Mouse (Mus musculus): ENCODE measurements around the gene Smyd3. TPM values are rescaled to one million over a fixed set of nuclear protein-coding genes. Genes with fewer than 3 reads are reported as not detected.

The Smyd3 gene
- polyA plus RNA-seq, 1 experiment from 2014 or later: 22.3 TPM

GRCm38 (mm10) chr1:179378102-179378501 lies 139.7 kb downstream of the Smyd3 start:
- Histone ChIP-seq H3K9me3 (replicated peaks) (no peaks in the 10 kb centered on the region), H3K4me3 (no peak overlapping the region), H3K4me1 (no peaks in the 10 kb centered on the region), H3K27me3 (ENCODE audit: low read depth, poor library complexity, severe bottlenecking) (no peaks in the 10 kb centered on the region), H3K27ac (no peak overlapping the region), H3K36me3 (no peaks in the 10 kb centered on the region)
- DNase-seq (ENCODE audit: low spot score): no peak
- WGBS: 95% methylated on average over 4 of the region's 4 CpGs

GRCm38 (mm10) chr1:179374987-179375386 lies 142.9 kb downstream of the Smyd3 start:
- Histone ChIP-seq H3K9me3 (replicated peaks) (no peaks in the 10 kb centered on the region), H3K4me3 (no peak overlapping the region), H3K36me3 (no peaks in the 10 kb centered on the region), H3K4me1 (peaks cover 3% of the 10 kb centered on the region), H3K27me3 (ENCODE audit: low read depth, poor library complexity, severe bottlenecking) (no peaks in the 10 kb centered on the region), H3K27ac (no peak overlapping the region)
- no peak for DNase-seq (ENCODE audit: low spot score)
- WGBS: 96% methylated on average over 4 of the region's 4 CpGs

DNA sequence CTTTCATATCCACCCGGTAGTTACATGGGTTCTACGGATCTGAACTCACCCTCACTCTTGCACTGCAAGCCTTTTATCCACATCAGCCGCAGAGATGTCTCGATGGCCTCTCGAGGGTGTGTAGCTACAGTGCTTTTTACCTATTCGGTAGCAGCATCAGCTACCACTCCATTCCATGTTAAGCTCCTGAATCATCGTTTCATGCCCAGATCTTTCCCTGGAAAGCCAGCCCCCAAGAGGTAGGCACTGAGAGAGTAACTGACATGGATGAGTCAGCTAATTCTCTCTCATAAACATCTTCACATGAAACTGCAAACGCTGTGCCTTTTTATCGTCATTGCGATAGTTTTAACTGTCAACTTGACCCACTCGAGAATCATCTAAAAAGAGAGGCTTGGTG lies 143.9 kb downstream of the Smyd3 start:
- no peak for DNase-seq (ENCODE audit: low spot score)
- no peak overlapping the region for H3K4me3 ChIP-seq
- H3K27ac ChIP-seq: no peak overlapping the region
- no peaks in the 10 kb centered on the region for H3K27me3 ChIP-seq (ENCODE audit: low read depth, poor library complexity, severe bottlenecking)
- WGBS: 94% methylated on average over 11 of the region's 11 CpGs
- peaks cover 5% of the 10 kb centered on the region for H3K4me1 ChIP-seq
- H3K36me3 ChIP-seq: no peaks in the 10 kb centered on the region
- no peaks in the 10 kb centered on the region for H3K9me3 ChIP-seq (replicated peaks)

GRCm38 (mm10) chr1:179371191-179371590 lies 146.7 kb downstream of the Smyd3 start:
- Histone ChIP-seq H3K9me3 (replicated peaks) (no peaks in the 10 kb centered on the region), H3K27me3 (ENCODE audit: low read depth, poor library complexity, severe bottlenecking) (no peaks in the 10 kb centered on the region), H3K27ac (no peak overlapping the region), H3K36me3 (no peaks in the 10 kb centered on the region), H3K4me1 (peaks cover 5% of the 10 kb centered on the region), H3K4me3 (no peak overlapping the region)
- no peak for DNase-seq (ENCODE audit: low spot score)
- WGBS: 92% methylated on average over 3 of the region's 3 CpGs

- Histone ChIP-seq H3K4me3 (no peak overlapping the region), H3K9me3 (replicated peaks) (no peaks in the 10 kb centered on the region), H3K36me3 (no peaks in the 10 kb centered on the region), H3K4me1 (peaks cover 5% of the 10 kb centered on the region), H3K27ac (no peak overlapping the region), H3K27me3 (ENCODE audit: low read depth, poor library complexity, severe bottlenecking) (no peaks in the 10 kb centered on the region)
- no peak for DNase-seq (ENCODE audit: low spot score)
- WGBS: 92% methylated on average over 3 of the region's 3 CpGs
Measured at GRCm38 (mm10) chr1:179368426-179369010, 149.3 kb downstream of the Smyd3 start.

GRCm38 (mm10) chr1:179361481-179362466 lies 156.1 kb downstream of the Smyd3 start:
- DNase-seq (ENCODE audit: low spot score): no peak
- H3K4me3 ChIP-seq: no peak overlapping the region
- H3K4me1 ChIP-seq: peaks cover 21% of the 10 kb centered on the region
- H3K36me3 ChIP-seq: no peaks in the 10 kb centered on the region
- 64% methylated on average over 8 of the region's 8 CpGs for WGBS
- no peak overlapping the region for H3K27ac ChIP-seq
- H3K9me3 ChIP-seq (replicated peaks): no peaks in the 10 kb centered on the region
- H3K27me3 ChIP-seq (ENCODE audit: low read depth, poor library complexity, severe bottlenecking): no peaks in the 10 kb centered on the region

DNA sequence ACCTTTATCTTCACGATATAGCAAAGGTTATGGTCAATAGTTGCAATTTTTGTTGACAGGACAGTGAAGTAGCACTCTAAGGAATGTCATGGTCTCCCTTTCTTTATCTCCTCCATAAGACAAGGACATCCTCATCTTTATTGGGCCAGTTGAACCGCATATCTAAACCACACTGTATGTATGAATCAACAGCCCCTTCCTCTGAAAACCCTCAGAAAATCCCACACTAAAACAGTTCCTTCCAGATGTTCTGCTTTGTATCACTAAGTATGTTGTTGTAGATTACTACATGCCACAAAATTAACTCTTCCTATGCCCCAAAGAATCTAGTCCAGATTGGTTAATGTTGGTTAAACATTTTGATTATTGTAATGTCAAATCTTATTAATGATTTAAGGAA lies 160.7 kb downstream of the Smyd3 start:
- 93% methylated on average over 2 of the region's 2 CpGs for WGBS
- no peak for DNase-seq (ENCODE audit: low spot score)
- Histone ChIP-seq H3K4me1 (peaks cover 15% of the 10 kb centered on the region), H3K9me3 (replicated peaks) (no peaks in the 10 kb centered on the region), H3K36me3 (no peaks in the 10 kb centered on the region), H3K4me3 (no peak overlapping the region), H3K27ac (no peak overlapping the region), H3K27me3 (ENCODE audit: low read depth, poor library complexity, severe bottlenecking) (no peaks in the 10 kb centered on the region)

DNA sequence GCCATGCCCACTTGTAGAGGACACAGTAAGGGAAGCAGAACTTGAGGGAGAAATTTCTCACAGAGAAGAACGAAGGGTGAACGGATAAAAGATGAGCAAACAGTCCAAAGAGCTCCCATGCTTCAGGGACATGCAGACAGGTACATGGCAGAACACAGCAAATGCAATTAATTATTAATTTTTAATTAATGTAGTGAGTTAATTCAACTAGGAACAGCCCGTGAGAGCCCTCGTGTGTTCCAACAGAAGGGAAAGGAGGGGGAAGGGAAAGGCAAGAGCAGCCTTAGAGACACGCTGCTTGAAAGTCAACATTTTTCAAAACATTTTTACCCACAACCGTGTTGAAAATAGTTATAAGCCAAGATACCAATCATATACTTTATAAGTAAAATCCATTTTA lies 163.6 kb downstream of the Smyd3 start:
- H3K27me3 ChIP-seq (ENCODE audit: low read depth, poor library complexity, severe bottlenecking): no peaks in the 10 kb centered on the region
- no peak overlapping the region for H3K4me3 ChIP-seq
- WGBS: 93% methylated on average over 6 of the region's 6 CpGs
- H3K9me3 ChIP-seq (replicated peaks): no peaks in the 10 kb centered on the region
- no peak overlapping the region for H3K27ac ChIP-seq
- no peak for DNase-seq (ENCODE audit: low spot score)
- H3K36me3 ChIP-seq: no peaks in the 10 kb centered on the region
- no peaks in the 10 kb centered on the region for H3K4me1 ChIP-seq

DNA sequence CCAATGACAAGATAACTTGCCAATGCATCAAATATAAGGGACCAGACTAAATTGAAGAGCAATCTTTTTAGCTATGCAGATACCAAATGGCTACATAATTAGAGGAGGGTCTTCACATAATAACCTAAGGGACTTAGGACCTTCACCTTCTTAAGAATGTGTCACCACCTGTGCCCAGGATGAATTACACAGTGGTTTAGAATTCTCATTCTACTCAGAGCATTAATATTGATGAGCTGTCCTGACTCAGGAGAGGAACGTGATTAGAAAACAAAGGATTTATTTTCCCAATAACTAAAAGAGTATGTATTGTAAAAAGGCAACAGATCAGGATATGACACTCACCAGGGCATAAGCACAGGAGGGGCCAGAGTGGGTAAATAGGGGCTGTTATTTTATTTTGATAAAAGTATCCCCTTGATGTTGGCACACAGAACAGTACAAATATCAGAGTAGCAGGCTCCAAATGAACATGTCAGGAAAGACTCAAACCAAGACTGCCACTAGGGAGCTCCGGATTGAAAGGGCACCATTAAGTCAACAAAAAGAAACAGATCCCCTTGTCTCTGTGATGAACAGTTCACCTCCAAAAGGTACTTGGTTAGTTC lies 172.4 kb downstream of the Smyd3 start:
- DNase-seq (ENCODE audit: low spot score): no peak
- Histone ChIP-seq H3K4me1 (no peaks in the 10 kb centered on the region), H3K36me3 (no peaks in the 10 kb centered on the region), H3K27ac (no peak overlapping the region), H3K27me3 (ENCODE audit: low read depth, poor library complexity, severe bottlenecking) (no peaks in the 10 kb centered on the region), H3K9me3 (replicated peaks) (no peaks in the 10 kb centered on the region), H3K4me3 (no peak overlapping the region)
- WGBS: 65% methylated on average over 2 of the region's 2 CpGs

DNA sequence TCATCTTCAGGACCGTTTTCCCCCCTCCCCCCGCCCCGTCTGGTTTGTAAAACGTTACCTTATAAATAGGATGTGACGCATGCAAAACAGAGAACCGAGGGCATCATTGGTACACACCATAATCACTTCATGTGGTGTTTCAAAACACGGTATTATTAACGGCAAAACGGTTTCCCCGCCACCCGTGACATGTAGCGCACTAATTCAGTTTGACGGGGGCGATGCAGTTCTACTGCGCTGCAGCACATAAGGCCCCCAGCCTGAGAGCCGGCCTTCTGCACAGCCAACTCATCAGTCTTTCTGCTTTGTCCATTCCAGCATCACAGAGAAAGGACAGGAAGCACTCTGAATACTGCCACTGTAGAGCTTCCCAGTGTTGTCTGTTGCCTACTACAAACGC lies 174.4 kb downstream of the Smyd3 start:
- Histone ChIP-seq H3K4me3 (no peak overlapping the region), H3K36me3 (no peaks in the 10 kb centered on the region), H3K9me3 (replicated peaks) (no peaks in the 10 kb centered on the region), H3K4me1 (no peaks in the 10 kb centered on the region), H3K27ac (no peak overlapping the region), H3K27me3 (ENCODE audit: low read depth, poor library complexity, severe bottlenecking) (no peaks in the 10 kb centered on the region)
- DNase-seq (ENCODE audit: low spot score): no peak
- 94% methylated on average over 17 of the region's 17 CpGs for WGBS

DNA sequence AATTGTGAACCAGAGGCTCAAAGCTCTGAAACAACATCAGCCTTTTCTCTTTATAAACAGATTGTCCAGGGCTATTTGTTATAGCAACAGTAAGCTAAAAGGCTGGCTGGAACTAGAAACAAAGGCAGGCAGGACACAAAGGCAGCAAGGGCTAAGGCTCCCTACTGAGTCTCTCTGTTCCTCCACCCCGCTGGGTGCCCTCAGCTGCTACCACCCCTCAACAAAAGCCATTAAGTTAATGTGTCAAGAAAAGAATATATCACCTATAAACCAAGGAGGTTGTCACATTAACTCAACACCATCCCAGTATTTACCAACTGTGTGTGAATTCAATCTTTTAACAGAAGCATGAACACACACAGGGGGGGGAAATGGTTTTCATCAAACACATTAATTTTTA lies 176.3 kb downstream of the Smyd3 start:
- no peak overlapping the region for H3K27ac ChIP-seq
- H3K4me1 ChIP-seq: peaks cover 12% of the 10 kb centered on the region
- no peak overlapping the region for H3K4me3 ChIP-seq
- no peaks in the 10 kb centered on the region for H3K27me3 ChIP-seq (ENCODE audit: low read depth, poor library complexity, severe bottlenecking)
- H3K9me3 ChIP-seq (replicated peaks): no peaks in the 10 kb centered on the region
- WGBS: 69% methylated on average over 1 of the region's 1 CpGs
- no peaks in the 10 kb centered on the region for H3K36me3 ChIP-seq
- no peak for DNase-seq (ENCODE audit: low spot score)

DNA sequence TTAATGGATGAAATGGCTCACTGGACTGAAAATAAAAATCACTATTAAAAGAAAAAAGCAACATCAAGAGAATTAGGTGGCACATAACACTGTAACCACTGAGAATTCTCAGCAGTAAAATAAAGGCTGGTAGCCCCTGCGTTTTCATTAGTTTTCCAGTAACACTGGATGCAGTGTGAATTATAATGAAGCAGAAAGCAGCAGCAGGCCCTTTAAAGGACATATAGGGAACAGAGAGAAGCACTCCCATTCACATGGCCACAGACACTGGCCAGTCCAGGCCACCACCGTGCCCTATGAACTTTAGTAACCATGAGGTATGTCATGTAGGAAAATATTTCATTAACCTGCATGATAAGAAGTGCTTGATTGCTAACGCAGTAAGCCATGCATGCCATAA lies 178.8 kb downstream of the Smyd3 start:
- no peaks in the 10 kb centered on the region for H3K27me3 ChIP-seq (ENCODE audit: low read depth, poor library complexity, severe bottlenecking)

GRCm38 (mm10) chr1:179337529-179337928 lies 180.3 kb downstream of the Smyd3 start:
- no peaks in the 10 kb centered on the region for H3K27me3 ChIP-seq (ENCODE audit: low read depth, poor library complexity, severe bottlenecking)
- WGBS: 90% methylated on average over 5 of the region's 5 CpGs
- no peaks in the 10 kb centered on the region for H3K9me3 ChIP-seq (replicated peaks)
- DNase-seq (ENCODE audit: low spot score): no peak
- no peaks in the 10 kb centered on the region for H3K36me3 ChIP-seq
- no peak overlapping the region for H3K27ac ChIP-seq
- H3K4me3 ChIP-seq: no peak overlapping the region
- peaks cover 12% of the 10 kb centered on the region for H3K4me1 ChIP-seq

More for the DNA sequence above, 178.8 kb downstream of the Smyd3 start:
- Histone ChIP-seq H3K4me3 (no peak overlapping the region), H3K27ac (no peak overlapping the region), H3K36me3 (no peaks in the 10 kb centered on the region), H3K9me3 (replicated peaks) (no peaks in the 10 kb centered on the region), H3K4me1 (peaks cover 12% of the 10 kb centered on the region)
- WGBS: 92% methylated on average over 3 of the region's 3 CpGs
- DNase-seq (ENCODE audit: low spot score): no peak
